Comparison of ENCODE assay signal across 8 mouse cellular contexts in genomic region chr12:98733165-98733564, GRCm38 (mm10). TPM values are rescaled to one million over a fixed set of nuclear protein-coding genes. Genes with fewer than 3 reads are reported as not detected.
DNase-seq lines count a peak whose midpoint lies in the region; ATAC-seq and TF ChIP-seq lines count a peak whose summit lies in the region.

No protein-coding gene starts in this region.

- peak overlapping the region; percentile 87; the same call in 1 of the 2 replicates for H3K27ac ChIP-seq in layer of hippocampus, adult 2 months
- H3K27ac ChIP-seq in embryonic facial prominence, embryonic 10.5 days (replicated peaks): no peak overlapping the region
- H3K27ac ChIP-seq in intestine, embryonic 16.5 days (ENCODE audit: low read length): no peak overlapping the region
- H3K27ac ChIP-seq in neural tube, embryonic 12.5 days: no peak overlapping the region

- WGBS in embryonic facial prominence, embryonic 10.5 days: 60% methylated on average over 3 of the region's 3 CpGs
- WGBS in intestine, embryonic 16.5 days: 75% methylated on average over 3 of the region's 3 CpGs
- WGBS in neural tube, embryonic 12.5 days: 68% methylated on average over 3 of the region's 3 CpGs

- DNase-seq in layer of hippocampus, adult 2 months (ENCODE audit: low spot score in 2 of 2): no peak
- no peak for DNase-seq in layer of hippocampus, adult 9-11 months
- no peak for DNase-seq in embryonic facial prominence, embryonic 10.5 days (ENCODE audit: low spot score)
- DNase-seq in gastrocnemius, postnatal 10 days: no peak
- no peak for DNase-seq in adrenal gland, adult (ENCODE audit: inconsistent age in 2 of 2, low spot score in 1 of 2)
- DNase-seq in layer of hippocampus, adult 18-20 months (ENCODE audit: low spot score in 2 of 2): no peak

- peak overlapping the region; percentile 69 for H3K4me2 ChIP-seq in intestine, embryonic 16.5 days (ENCODE audit: low read depth, low read length)
- H3K4me2 ChIP-seq in neural tube, embryonic 12.5 days (replicated peaks): peak overlapping the region; percentile 78

- peaks cover 29% of the 10 kb centered on the region for H3K4me1 ChIP-seq in embryonic facial prominence, embryonic 10.5 days
- H3K4me1 ChIP-seq in intestine, embryonic 16.5 days (ENCODE audit: control insufficient read depth, insufficient read depth, low read length): peaks cover 17% of the 10 kb centered on the region
- H3K4me1 ChIP-seq in neural tube, embryonic 12.5 days: peaks cover 20% of the 10 kb centered on the region

- H3K36me3 ChIP-seq in embryonic facial prominence, embryonic 10.5 days (replicated peaks): peaks cover 11% of the 10 kb centered on the region
- no peaks in the 10 kb centered on the region for H3K36me3 ChIP-seq in intestine, embryonic 16.5 days (ENCODE audit: control insufficient read depth, insufficient read depth, low read length)
- H3K36me3 ChIP-seq in neural tube, embryonic 12.5 days: no peaks in the 10 kb centered on the region; the same call in 1 of the 2 replicates

- no peak for ATAC-seq in intestine, embryonic 16.5 days
- ATAC-seq in neural tube, embryonic 12.5 days (ENCODE audit: low FRiP score, low read depth): no peak

- peak overlapping the region; percentile 36; the same call in 1 of the 2 replicates for H3K9ac ChIP-seq in intestine, embryonic 16.5 days (ENCODE audit: low read depth, low read length)
- H3K9ac ChIP-seq in neural tube, embryonic 12.5 days: 0 out of 2 replicates have a peak overlapping the region, but pooled peaks have one; percentile 60

- H3K9me3 ChIP-seq in embryonic facial prominence, embryonic 10.5 days: no peaks in the 10 kb centered on the region
- H3K9me3 ChIP-seq in intestine, embryonic 16.5 days (ENCODE audit: control insufficient read depth, low read length): no peaks in the 10 kb centered on the region
- H3K9me3 ChIP-seq in neural tube, embryonic 12.5 days: no peaks in the 10 kb centered on the region

- peaks cover 26% of the 10 kb centered on the region for H3K27me3 ChIP-seq in embryonic facial prominence, embryonic 10.5 days (replicated peaks; ENCODE audit: low read depth, poor library complexity, severe bottlenecking)
- H3K27me3 ChIP-seq in intestine, embryonic 16.5 days (replicated peaks; ENCODE audit: control insufficient read depth, insufficient read depth, low read length): no peaks in the 10 kb centered on the region
- H3K27me3 ChIP-seq in neural tube, embryonic 12.5 days (replicated peaks): no peaks in the 10 kb centered on the region

- peak overlapping the region; percentile 79 for H3K4me3 ChIP-seq in layer of hippocampus, adult 2 months
- peak overlapping the region; percentile 75 for H3K4me3 ChIP-seq in embryonic facial prominence, embryonic 10.5 days
- peak overlapping the region; percentile 69; the same call in 1 of the 2 replicates for H3K4me3 ChIP-seq in intestine, embryonic 16.5 days (ENCODE audit: low read length)
- peak overlapping the region; percentile 59; the same call in 1 of the 2 replicates for H3K4me3 ChIP-seq in neural tube, embryonic 12.5 days

- TF ChIP-seq CTCF in layer of hippocampus, adult 2 months (conservative IDR thresholded peaks at IDR 0.05): no peak

RNA-seq across cellular contexts. Expression of gene Ptpn21, which starts 4.0 kb away (rescaled TPM):
- total RNA-seq in layer of hippocampus, adult 2 months (2021): 1 to 10 TPM; 6.9 to 9.0 TPM
- polyA plus RNA-seq in embryonic facial prominence, embryonic 10.5 days (2016; fragmentation: Nextera tagmentation; extraction: Ambion mirVana): 5.0 and 5.1 TPM in 2 replicates
- polyA plus RNA-seq in intestine, embryonic 16.5 days (2015; fragmentation: Nextera tagmentation; extraction: Ambion mirVana): 4.7 and 6.1 TPM in 2 replicates
- 7.3 TPM in 2 replicates for polyA plus RNA-seq in neural tube, embryonic 12.5 days (2016; fragmentation: Nextera tagmentation; extraction: Ambion mirVana)
- 10 to 100 TPM; 33.5 to 39.8 TPM for total RNA-seq in gastrocnemius, postnatal 10 days (2021)
- 1 to 10 TPM; 6.8 to 7.1 TPM for total RNA-seq in layer of hippocampus, adult 18-20 months (2021)

RNA-seq across cellular contexts. Expression of gene Zc3h14, which starts 13.6 kb away (rescaled TPM):
- 100 to 1,000 TPM; 100 to 101 TPM for total RNA-seq in layer of hippocampus, adult 2 months (2021)
- 130 and 131 TPM in 2 replicates for polyA plus RNA-seq in embryonic facial prominence, embryonic 10.5 days (2016; fragmentation: Nextera tagmentation; extraction: Ambion mirVana)
- 65.6 and 70.2 TPM in 2 replicates for polyA plus RNA-seq in intestine, embryonic 16.5 days (2015; fragmentation: Nextera tagmentation; extraction: Ambion mirVana)
- polyA plus RNA-seq in neural tube, embryonic 12.5 days (2016; fragmentation: Nextera tagmentation; extraction: Ambion mirVana): 139 and 146 TPM in 2 replicates
- total RNA-seq in gastrocnemius, postnatal 10 days (2021): 10 to 100 TPM; 51.8 to 55.9 TPM
- total RNA-seq in layer of hippocampus, adult 18-20 months (2021): 10 to 100 TPM; 90.4 to 93.2 TPM
